Mouse (Mus musculus) intestine, embryonic 14.5 days (tissue): ENCODE data around the gene Wdr59. TPM values are rescaled to one million over a fixed set of nuclear protein-coding genes. Genes with fewer than 3 reads are reported as not detected.
"Not testable (repeated sequence)": the region's sequence is repeated elsewhere in the genome, so short reads cannot be mapped to it uniquely, and the experiment has no call there.

Experiments
- ATAC-seq: fragments of 200-750 bp; cut with Nextera tagmentation; replicated peaks from 2 replicates; pipeline ENCODE4 v1.8.0; 2017; ENCODE audit warnings: low read depth, moderate number of reproducible peaks, moderate TSS enrichment, moderate library complexity; ENCODE audit not compliant: low FRiP score, low TSS enrichment
- DNase-seq: peaks from one replicate; pipeline ENCODE4 v3.0.0-alpha.2; 2018; ENCODE audit warnings: low spot score
- H3K27ac ChIP-seq: fragments of 300-500 bp; sonication (generic); 2 replicates; pipeline ENCODE4 v1.5.1; 2014; ENCODE audit warnings: low read depth, mild to moderate bottlenecking, control low read depth
- H3K27me3 ChIP-seq: fragments of 300-500 bp; sonication (generic); replicated peaks from 2 replicates; pipeline ENCODE4 v1.6.1; 2014; ENCODE audit warnings: low read length, control low read depth; ENCODE audit not compliant: control insufficient read depth, insufficient read depth
- H3K36me3 ChIP-seq: fragments of 300-500 bp; sonication (generic); 2 replicates; pipeline ENCODE4 v1.6.1; 2014; ENCODE audit warnings: low read length, control low read depth; ENCODE audit not compliant: control insufficient read depth, insufficient read depth
- H3K4me1 ChIP-seq: fragments of 300-500 bp; sonication (generic); replicated peaks from 2 replicates; pipeline ENCODE4 v1.6.1; 2014; ENCODE audit warnings: low read length, control low read depth, mixed read lengths; ENCODE audit not compliant: control insufficient read depth, insufficient read depth
- H3K4me2 ChIP-seq: fragments of 300-500 bp; sonication (generic); 2 replicates; pipeline ENCODE4 v1.6.1; 2014; ENCODE audit warnings: low read length
- H3K4me3 ChIP-seq: fragments of 300-500 bp; sonication (generic); 2 replicates; pipeline ENCODE4 v1.5.1; 2014; ENCODE audit warnings: low read depth, low read length, control low read depth, mixed read lengths
- H3K9ac ChIP-seq: fragments of 300-500 bp; sonication (generic); 2 replicates; pipeline ENCODE4 v1.6.1; 2014; ENCODE audit warnings: mild to moderate bottlenecking, low read length
- H3K9me3 ChIP-seq: fragments of 300-500 bp; sonication (generic); 2 replicates; pipeline ENCODE4 v1.6.1; 2016; ENCODE audit warnings: low read length, control low read depth; ENCODE audit not compliant: control insufficient read depth
- WGBS: fragments of 180-500 bp; shearing (Covaris S2); extraction: QIAGEN DNeasy Blood & Tissue Kit; methylation state at CpG from one replicate; pipeline ENCODE4 v1.1.7; 2014; 5-methylcytosine and 5-hydroxymethylcytosine counted together
- polyA plus RNA-seq: library from polyadenylated mRNA; unstranded; fragments of >200 nt; fragmentation: Nextera tagmentation; extraction: Ambion mirVana; gene quantifications from 2 replicates; pipeline ENCODE4 v1.2.1, GENCODE M21; 2014

Wdr59 gene
- polyA plus RNA-seq, 1 experiment from 2014 or later = 5.2 TPM

DNA sequence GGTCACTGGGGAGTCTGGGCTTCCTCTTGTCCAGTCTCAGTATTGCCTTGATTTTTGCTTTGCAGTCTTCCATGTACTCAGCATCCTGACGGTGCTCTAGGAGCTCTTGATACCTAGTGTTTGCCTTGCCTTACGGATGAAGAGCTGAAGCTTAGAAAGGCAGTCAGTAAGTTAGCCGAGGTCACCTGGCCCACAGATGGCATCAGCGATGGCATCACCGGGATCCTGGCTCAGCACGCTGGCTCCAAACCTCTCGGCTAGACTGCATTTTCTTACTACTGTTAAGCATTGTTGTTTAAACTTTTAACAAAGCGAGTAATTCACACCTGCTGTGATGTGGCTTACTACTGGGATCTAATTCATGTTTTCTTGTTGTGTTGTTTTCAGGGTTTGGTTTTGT is 8.4 kb downstream of the Wdr59 start:
- WGBS = 82% methylated on average over 8 of the region's 8 CpGs
- 0 out of 2 replicates have a peak, but pooled peaks cover 3% of the 10 kb centered on the region for H3K4me1 ChIP-seq
- DNase-seq (no peak), ATAC-seq (no peak)
- no peaks in the 10 kb centered on the region for H3K27me3 ChIP-seq
- H3K27ac ChIP-seq = no peak overlapping the region
- H3K9me3 ChIP-seq = no peaks in the 10 kb centered on the region
- H3K36me3 ChIP-seq = no peaks in the 10 kb centered on the region
- no peak overlapping the region for H3K9ac ChIP-seq
- no peak overlapping the region for H3K4me3 ChIP-seq
- H3K4me2 ChIP-seq = no peak overlapping the region

DNA sequence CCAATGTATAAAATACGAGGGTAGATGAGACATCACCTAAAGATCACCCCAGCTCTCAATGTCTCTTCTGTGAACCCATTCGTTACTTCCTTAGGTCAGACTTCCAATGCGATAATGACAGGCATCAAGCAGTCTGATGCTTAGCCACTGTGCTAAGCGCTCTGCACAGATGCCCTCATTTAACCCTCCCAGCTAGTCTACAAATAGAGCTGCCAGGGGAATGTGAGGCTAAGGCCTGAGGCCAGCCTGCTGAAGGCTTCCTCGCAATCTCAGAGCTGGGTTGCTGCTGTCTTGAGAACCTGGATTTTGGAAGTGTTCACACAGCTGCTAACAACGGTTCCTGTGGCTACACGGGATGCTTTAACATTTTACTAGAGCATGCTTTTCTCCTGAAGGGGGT is 9.0 kb downstream of the Wdr59 start:
- H3K9ac ChIP-seq = no peak overlapping the region
- ATAC-seq (no peak), DNase-seq (no peak)
- no peak overlapping the region for H3K4me2 ChIP-seq
- H3K9me3 ChIP-seq = no peaks in the 10 kb centered on the region
- no peak overlapping the region for H3K27ac ChIP-seq
- no peaks in the 10 kb centered on the region for H3K27me3 ChIP-seq
- no peak overlapping the region for H3K4me3 ChIP-seq
- WGBS = 76% methylated on average over 7 of the region's 7 CpGs
- H3K36me3 ChIP-seq = no peaks in the 10 kb centered on the region
- 0 out of 2 replicates have a peak, but pooled peaks cover 3% of the 10 kb centered on the region for H3K4me1 ChIP-seq

DNA sequence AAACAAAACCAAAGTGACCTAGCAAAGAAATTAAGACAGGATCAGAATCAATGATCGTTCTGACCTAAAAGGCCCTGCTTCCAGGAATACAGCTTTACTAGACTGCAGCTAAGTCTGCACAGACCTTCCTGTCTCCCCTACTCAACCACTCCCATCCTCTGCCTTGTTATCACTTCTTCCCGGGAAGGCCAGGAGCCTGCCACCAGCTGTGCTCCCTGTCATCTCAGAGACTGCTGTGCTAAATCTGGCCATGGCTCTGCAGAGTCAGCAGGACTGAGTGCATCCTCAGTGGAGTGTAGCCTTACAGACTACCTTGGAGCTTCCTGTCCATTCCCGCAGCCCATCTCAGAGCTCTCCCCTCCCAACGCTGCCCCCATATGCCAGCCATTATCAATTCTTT is 11.5 kb downstream of the Wdr59 start:
- Histone ChIP-seq H3K9me3 (no peaks in the 10 kb centered on the region), H3K4me2 (no peak overlapping the region), H3K9ac (no peak overlapping the region), H3K27ac (no peak overlapping the region), H3K4me3 (no peak overlapping the region), H3K27me3 (no peaks in the 10 kb centered on the region), H3K4me1 (0 out of 2 replicates have a peak, but pooled peaks cover 3% of the 10 kb centered on the region), H3K36me3 (no peaks in the 10 kb centered on the region)
- WGBS = 48% methylated on average over 4 of the region's 4 CpGs
- DNase-seq (no peak), ATAC-seq (no peak)

DNA sequence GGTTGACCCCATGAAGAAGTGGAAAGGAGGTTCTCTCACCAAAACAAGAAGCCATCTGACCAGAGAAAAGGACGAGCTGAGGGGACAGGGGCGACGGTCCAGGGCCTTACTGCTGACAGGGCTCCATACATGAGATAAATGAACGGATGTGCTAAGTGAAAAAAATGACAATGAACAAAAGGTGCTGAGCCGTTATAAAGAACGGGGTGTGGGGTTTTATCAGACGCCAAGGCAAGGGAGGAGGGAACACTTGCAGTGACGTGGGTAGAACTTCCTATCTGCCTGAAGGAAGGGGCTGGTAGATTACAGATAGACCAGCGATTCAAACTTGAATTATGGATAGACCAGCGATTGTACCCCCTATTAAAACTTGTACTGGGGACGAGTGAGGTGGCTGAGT is 12.6 kb downstream of the Wdr59 start:
- ATAC-seq = no peak
- no peaks in the 10 kb centered on the region for H3K27me3 ChIP-seq
- 80% methylated on average over 11 of the region's 11 CpGs for WGBS

DNA sequence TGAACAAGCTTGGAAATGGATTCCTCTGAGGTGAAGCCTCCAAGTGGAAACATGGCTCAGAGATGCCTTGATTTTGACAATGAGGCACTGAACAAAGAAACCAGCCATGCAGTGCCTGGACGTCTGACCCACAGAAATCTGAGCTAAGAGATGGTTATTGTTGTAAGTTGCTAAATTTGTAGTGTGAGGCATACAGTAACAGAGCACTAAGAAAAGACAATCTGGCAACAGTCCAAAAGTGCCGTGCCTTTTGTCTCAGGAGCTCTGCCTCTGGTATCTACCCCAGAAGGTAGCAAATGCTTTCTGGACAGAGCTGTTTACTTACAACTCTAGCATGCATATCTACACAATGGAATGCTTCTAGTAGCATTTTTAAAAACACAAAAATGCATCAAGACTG is 13.3 kb downstream of the Wdr59 start:
- no peak overlapping the region for H3K4me2 ChIP-seq
- H3K36me3 ChIP-seq = 0 out of 2 replicates have a peak, but pooled peaks cover 2% of the 10 kb centered on the region
- H3K4me3 ChIP-seq = no peak overlapping the region
- H3K9ac ChIP-seq = no peak overlapping the region
- no peaks in the 10 kb centered on the region for H3K9me3 ChIP-seq
- no peak for DNase-seq
- H3K27ac ChIP-seq = no peak overlapping the region
- 34% methylated on average over 2 of the region's 2 CpGs for WGBS
- no peaks in the 10 kb centered on the region for H3K27me3 ChIP-seq
- 0 out of 2 replicates have a peak, but pooled peaks cover 3% of the 10 kb centered on the region for H3K4me1 ChIP-seq
- ATAC-seq = no peak

More for the DNA sequence above, 12.6 kb downstream of the Wdr59 start:
- DNase-seq = no peak
- no peak overlapping the region for H3K4me3 ChIP-seq
- H3K9me3 ChIP-seq = no peaks in the 10 kb centered on the region
- no peaks in the 10 kb centered on the region for H3K36me3 ChIP-seq
- 0 out of 2 replicates have a peak, but pooled peaks cover 3% of the 10 kb centered on the region for H3K4me1 ChIP-seq
- H3K4me2 ChIP-seq = no peak overlapping the region
- no peak overlapping the region for H3K27ac ChIP-seq
- no peak overlapping the region for H3K9ac ChIP-seq

DNA sequence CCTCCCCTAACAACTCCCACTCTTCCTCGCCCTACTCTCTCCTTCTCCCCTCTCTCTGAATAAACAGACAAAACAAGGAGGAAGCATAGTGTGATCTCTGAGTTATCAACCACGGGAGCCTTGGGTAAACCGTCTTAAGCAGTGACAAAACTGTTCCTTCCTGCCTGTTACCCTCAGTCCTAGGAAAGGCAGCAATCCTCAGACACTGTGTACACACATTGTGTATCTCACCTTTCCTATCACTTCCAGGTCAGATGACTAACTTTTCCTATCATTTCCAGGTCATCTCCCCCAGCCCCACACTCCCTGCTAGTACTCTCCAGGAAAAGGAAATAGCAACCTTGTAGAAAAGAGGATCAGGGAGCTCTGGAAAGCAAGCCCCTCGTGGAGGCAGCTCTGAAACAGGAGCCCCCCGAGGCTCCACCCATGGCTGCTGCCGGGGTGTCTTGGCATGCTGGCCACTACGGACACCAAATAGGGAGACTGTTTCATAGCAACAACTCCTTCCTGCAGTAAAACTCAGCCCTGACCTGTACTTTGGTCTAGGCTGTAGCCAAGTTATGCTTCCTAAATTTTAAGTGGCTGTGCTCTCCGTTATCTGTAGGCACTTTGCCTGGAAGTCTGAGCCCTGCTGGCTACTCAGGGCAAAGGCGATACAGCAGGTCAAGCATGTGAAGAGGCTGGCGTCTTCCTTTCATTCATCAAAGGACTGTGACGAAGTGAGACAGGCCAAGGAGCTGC is 20.0 kb downstream of the Wdr59 start:
- Histone ChIP-seq H3K27ac (no peak overlapping the region), H3K36me3 (peaks cover 19% of the 10 kb centered on the region), H3K4me3 (no peak overlapping the region), H3K4me1 (no peaks in the 10 kb centered on the region), H3K9ac (no peak overlapping the region), H3K4me2 (no peak overlapping the region), H3K9me3 (no peaks in the 10 kb centered on the region), H3K27me3 (no peaks in the 10 kb centered on the region)
- ATAC-seq (no peak), DNase-seq (no peak)
- WGBS = 61% methylated on average over 11 of the region's 11 CpGs

DNA sequence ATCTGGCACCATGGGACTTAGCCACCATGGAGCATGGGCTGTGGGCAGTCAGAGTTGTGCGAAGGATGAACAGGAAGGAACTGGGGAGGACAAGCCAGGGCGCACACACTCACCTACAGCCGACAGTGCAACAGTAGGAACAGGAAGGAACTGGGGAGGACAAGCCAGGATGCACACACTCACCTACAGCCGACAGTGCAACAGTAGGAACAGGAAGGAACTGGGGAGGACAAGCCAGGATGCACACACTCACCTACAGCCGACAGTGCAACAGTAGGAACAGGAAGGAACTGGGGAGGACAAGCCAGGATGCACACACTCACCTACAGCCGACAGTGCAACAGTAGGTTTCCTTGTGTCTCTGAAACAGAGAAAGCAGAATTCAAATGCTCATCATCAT is 23.6 kb downstream of the Wdr59 start:
- not testable (repeated sequence) for DNase-seq, H3K4me3 ChIP-seq, H3K4me1 ChIP-seq, H3K4me2 ChIP-seq, H3K27ac ChIP-seq, H3K9ac ChIP-seq, ATAC-seq, H3K9me3 ChIP-seq, H3K27me3 ChIP-seq
- 86% methylated on average over 4 of the region's 6 CpGs for WGBS
- H3K36me3 ChIP-seq = peaks cover 34% of the 10 kb centered on the region

DNA sequence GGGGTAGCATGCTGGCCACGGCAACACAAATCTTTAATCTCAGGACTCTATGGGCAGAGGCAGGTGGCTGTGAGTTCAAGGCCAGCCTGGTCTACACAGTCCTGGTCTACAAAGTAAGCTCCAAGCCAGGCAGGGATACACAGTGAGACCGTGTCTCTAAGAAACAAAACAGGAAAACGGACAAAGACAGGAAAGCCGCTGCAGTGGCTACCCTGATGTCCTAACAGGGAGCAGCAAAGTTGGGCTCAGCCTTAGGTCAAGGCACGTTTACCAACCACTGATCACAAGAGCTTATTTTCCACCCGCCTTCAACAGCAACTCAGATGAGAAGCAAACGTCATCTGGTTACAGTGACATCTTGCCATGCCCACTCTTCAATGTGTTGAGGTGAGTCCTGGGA is 25.6 kb downstream of the Wdr59 start:
- ATAC-seq (no peak), DNase-seq (no peak)
- Histone ChIP-seq H3K4me1 (no peaks in the 10 kb centered on the region), H3K4me2 (no peak overlapping the region), H3K9ac (no peak overlapping the region), H3K27ac (no peak overlapping the region), H3K27me3 (no peaks in the 10 kb centered on the region), H3K4me3 (no peak overlapping the region), H3K36me3 (peaks cover 33% of the 10 kb centered on the region), H3K9me3 (no peaks in the 10 kb centered on the region)
- 87% methylated on average over 7 of the region's 7 CpGs for WGBS

DNA sequence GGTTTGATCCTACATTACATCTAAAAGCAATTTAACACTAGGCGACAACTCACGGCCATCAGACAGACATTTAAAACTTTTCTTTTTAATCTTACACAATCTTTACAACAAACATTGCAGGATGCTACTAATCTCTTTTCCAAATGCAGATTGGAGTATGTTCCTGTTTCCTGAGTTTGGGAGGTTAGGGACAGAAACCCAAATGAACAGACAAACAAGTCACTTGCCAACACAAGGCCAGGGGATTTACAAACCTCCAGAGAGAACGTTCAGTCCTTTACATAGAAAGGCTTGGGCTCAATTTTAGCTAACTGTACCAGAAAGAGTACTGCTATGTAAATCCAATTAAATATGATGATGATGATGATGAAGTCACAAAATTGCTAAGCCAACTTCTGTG is 28.7 kb downstream of the Wdr59 start:
- 93% methylated on average over 3 of the region's 3 CpGs for WGBS
- no peaks in the 10 kb centered on the region for H3K9me3 ChIP-seq
- no peaks in the 10 kb centered on the region for H3K4me1 ChIP-seq
- no peaks in the 10 kb centered on the region for H3K27me3 ChIP-seq
- ATAC-seq = no peak
- no peak overlapping the region for H3K27ac ChIP-seq
- H3K9ac ChIP-seq = no peak overlapping the region
- H3K4me2 ChIP-seq = no peak overlapping the region
- H3K4me3 ChIP-seq = no peak overlapping the region
- H3K36me3 ChIP-seq = peaks cover 20% of the 10 kb centered on the region
- DNase-seq = no peak
